Mouse (Mus musculus): ENCODE measurements around the gene Scube1. TPM values are rescaled to one million over a fixed set of nuclear protein-coding genes. Genes with fewer than 3 reads are reported as not detected.

Gene Scube1
- polyA plus RNA-seq, 1 experiment from 2014 or later: 32.9 TPM

DNA sequence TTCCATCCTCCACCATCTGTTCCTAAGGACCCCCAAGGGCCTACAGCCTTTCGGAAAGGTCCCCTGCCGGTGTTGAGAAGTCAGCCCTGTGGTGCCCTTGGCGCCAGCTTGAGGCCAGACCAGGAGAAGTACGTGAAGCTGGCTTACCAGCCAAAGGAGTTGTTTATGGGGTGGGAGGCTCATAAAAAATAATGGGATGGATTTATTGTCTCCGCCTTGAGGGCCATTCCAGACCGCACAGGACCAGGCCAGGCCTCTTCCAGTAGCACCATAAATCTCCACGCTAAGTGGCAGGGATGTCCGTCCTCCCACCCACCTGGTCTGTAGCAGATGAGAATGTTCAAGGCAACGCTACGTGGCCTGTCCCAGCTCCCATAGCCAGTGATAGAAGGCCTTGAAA, 58.4 kb downstream of the Scube1 start:
- Histone ChIP-seq H3K4me2 (ENCODE audit: low read depth) (no peak overlapping the region), H3K4me3 (ENCODE audit: low read depth, low read length) (no peak overlapping the region), H3K27me3 (ENCODE audit: control insufficient read depth, insufficient read depth, low read length) (no peaks in the 10 kb centered on the region), H3K9me3 (ENCODE audit: control insufficient read depth, low read length) (no peaks in the 10 kb centered on the region), H3K27ac (ENCODE audit: low read depth, low read length) (no peak overlapping the region), H3K9ac (ENCODE audit: low read length) (no peak overlapping the region), H3K36me3 (ENCODE audit: control insufficient read depth, insufficient read depth, low read length) (no peaks in the 10 kb centered on the region), H3K4me1 (ENCODE audit: control insufficient read depth, insufficient read depth, low read length) (peaks cover 28% of the 10 kb centered on the region)
- ATAC-seq (ENCODE audit: insufficient read depth, low FRiP score, low TSS enrichment) (0 out of 2 replicates have a peak, but pooled peaks have one; percentile 50), DNase-seq (ENCODE audit: low spot score) (no peak)
- 30% methylated on average over 10 of the region's 10 CpGs for WGBS

DNA sequence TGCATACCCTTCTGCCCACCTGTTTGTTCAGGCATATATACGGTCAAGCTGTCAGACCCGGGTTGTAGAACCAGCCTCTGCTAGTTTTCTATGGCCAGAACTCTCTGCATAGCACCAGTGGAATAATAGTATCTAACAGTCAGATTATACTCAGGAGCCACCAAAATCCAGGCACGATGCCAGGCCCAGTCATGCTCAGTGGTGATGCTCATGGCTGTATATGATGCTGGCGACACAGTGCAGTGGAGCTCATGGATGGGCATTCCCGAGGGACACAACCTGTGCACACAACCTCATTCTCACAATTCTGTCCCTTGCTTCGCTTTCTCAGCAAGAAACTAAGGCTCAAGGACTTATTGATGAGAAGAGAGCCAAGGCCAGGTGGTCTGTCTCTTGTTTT, 58.8 kb downstream of the Scube1 start:
- DNase-seq (ENCODE audit: low spot score) (no peak), ATAC-seq (ENCODE audit: insufficient read depth, low FRiP score, low TSS enrichment) (no peak)
- Histone ChIP-seq H3K27ac (ENCODE audit: low read depth, low read length) (no peak overlapping the region), H3K9me3 (ENCODE audit: control insufficient read depth, low read length) (no peaks in the 10 kb centered on the region), H3K27me3 (ENCODE audit: control insufficient read depth, insufficient read depth, low read length) (no peaks in the 10 kb centered on the region), H3K4me2 (ENCODE audit: low read depth) (no peak overlapping the region), H3K4me1 (ENCODE audit: control insufficient read depth, insufficient read depth, low read length) (peaks cover 28% of the 10 kb centered on the region), H3K36me3 (ENCODE audit: control insufficient read depth, insufficient read depth, low read length) (no peaks in the 10 kb centered on the region), H3K4me3 (ENCODE audit: low read depth, low read length) (no peak overlapping the region), H3K9ac (ENCODE audit: low read length) (no peak overlapping the region)
- WGBS: 69% methylated on average over 6 of the region's 6 CpGs

DNA sequence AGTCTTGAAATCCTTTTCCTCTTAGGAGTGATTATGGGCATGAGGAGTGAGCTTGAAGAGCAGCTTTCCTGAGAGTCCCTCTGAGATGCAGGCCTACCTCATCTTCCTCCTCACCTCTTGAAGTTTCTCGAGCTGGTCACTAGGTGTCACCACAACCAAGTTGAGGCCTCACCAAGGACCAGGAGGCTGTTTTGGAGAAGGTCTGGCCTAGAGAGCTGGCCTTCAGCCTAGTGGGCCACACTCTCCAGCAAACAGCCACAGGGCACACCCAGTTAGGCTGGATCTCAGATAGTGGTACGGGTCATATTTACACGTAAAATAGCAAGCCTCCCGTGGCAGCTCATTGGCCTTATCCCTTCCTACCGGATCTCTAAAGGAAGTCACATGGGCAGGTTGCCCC, 60.1 kb downstream of the Scube1 start:
- no peaks in the 10 kb centered on the region for H3K9me3 ChIP-seq (ENCODE audit: control insufficient read depth, low read length)
- H3K36me3 ChIP-seq (ENCODE audit: control insufficient read depth, insufficient read depth, low read length): no peaks in the 10 kb centered on the region
- H3K27ac ChIP-seq (ENCODE audit: low read depth, low read length): no peak overlapping the region
- 61% methylated on average over 5 of the region's 5 CpGs for WGBS
- peaks cover 28% of the 10 kb centered on the region for H3K4me1 ChIP-seq (ENCODE audit: control insufficient read depth, insufficient read depth, low read length)
- DNase-seq (ENCODE audit: low spot score): peak; percentile 59
- H3K4me3 ChIP-seq (ENCODE audit: low read depth, low read length): no peak overlapping the region
- no peak overlapping the region for H3K9ac ChIP-seq (ENCODE audit: low read length)
- H3K4me2 ChIP-seq (ENCODE audit: low read depth): no peak overlapping the region
- H3K27me3 ChIP-seq (ENCODE audit: control insufficient read depth, insufficient read depth, low read length): no peaks in the 10 kb centered on the region
- ATAC-seq (ENCODE audit: insufficient read depth, low FRiP score, low TSS enrichment): no peak

DNA sequence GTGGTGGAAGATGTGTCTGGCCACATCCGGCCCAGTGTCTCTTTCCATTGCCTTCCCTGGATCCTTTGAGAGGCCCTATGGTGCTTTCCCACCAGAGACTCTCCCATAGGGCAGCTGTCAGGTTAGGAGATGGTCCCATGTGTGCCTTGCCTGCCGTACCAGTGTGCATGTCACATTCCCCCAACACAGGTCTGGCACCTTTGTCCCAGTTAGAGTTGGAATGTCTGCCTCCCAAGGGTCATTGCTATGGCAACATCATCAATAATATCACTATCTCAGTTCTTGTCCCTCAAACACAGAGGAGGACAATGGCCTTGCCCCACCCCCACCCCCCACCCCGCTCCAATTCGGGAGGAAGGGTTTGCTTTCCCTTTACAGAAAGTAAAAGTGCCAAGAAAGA, 61.8 kb downstream of the Scube1 start:
- no peak overlapping the region for H3K27ac ChIP-seq (ENCODE audit: low read depth, low read length)
- no peaks in the 10 kb centered on the region for H3K9me3 ChIP-seq (ENCODE audit: control insufficient read depth, low read length)
- DNase-seq (ENCODE audit: low spot score): no peak
- H3K27me3 ChIP-seq (ENCODE audit: control insufficient read depth, insufficient read depth, low read length): no peaks in the 10 kb centered on the region
- no peak overlapping the region for H3K9ac ChIP-seq (ENCODE audit: low read length)
- no peak for ATAC-seq (ENCODE audit: insufficient read depth, low FRiP score, low TSS enrichment)
- peaks cover 28% of the 10 kb centered on the region for H3K4me1 ChIP-seq (ENCODE audit: control insufficient read depth, insufficient read depth, low read length)
- H3K36me3 ChIP-seq (ENCODE audit: control insufficient read depth, insufficient read depth, low read length): no peaks in the 10 kb centered on the region
- H3K4me3 ChIP-seq (ENCODE audit: low read depth, low read length): no peak overlapping the region
- no peak overlapping the region for H3K4me2 ChIP-seq (ENCODE audit: low read depth)
- 41% methylated on average over 4 of the region's 4 CpGs for WGBS

DNA sequence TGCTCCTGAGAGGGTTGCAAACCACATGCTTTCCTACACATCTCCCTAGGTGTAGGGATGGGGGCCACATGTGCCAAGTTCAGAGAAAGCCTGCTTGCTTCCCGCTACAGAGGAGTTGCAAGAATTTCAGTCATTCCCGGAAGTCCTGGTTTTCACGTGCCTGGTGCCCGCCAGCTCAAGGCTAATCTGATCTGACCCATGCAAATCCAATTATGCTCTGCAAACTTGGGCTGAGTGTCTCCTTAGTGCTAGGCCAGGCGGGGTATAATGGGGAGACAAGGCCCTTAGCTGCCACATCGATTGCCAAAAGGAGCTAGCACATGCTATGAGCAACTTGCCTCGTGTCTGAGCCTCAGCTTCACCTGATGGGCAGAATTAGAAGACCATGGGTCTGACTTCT, 62.7 kb downstream of the Scube1 start:
- no peak for ATAC-seq (ENCODE audit: insufficient read depth, low FRiP score, low TSS enrichment)
- Histone ChIP-seq H3K36me3 (ENCODE audit: control insufficient read depth, insufficient read depth, low read length) (no peaks in the 10 kb centered on the region), H3K4me3 (ENCODE audit: low read depth, low read length) (no peak overlapping the region), H3K9me3 (ENCODE audit: control insufficient read depth, low read length) (no peaks in the 10 kb centered on the region), H3K27ac (ENCODE audit: low read depth, low read length) (no peak overlapping the region), H3K9ac (ENCODE audit: low read length) (no peak overlapping the region), H3K4me2 (ENCODE audit: low read depth) (no peak overlapping the region), H3K4me1 (ENCODE audit: control insufficient read depth, insufficient read depth, low read length) (peaks cover 21% of the 10 kb centered on the region), H3K27me3 (ENCODE audit: control insufficient read depth, insufficient read depth, low read length) (no peaks in the 10 kb centered on the region)
- 67% methylated on average over 7 of the region's 7 CpGs for WGBS
- DNase-seq (ENCODE audit: low spot score): no peak

DNA sequence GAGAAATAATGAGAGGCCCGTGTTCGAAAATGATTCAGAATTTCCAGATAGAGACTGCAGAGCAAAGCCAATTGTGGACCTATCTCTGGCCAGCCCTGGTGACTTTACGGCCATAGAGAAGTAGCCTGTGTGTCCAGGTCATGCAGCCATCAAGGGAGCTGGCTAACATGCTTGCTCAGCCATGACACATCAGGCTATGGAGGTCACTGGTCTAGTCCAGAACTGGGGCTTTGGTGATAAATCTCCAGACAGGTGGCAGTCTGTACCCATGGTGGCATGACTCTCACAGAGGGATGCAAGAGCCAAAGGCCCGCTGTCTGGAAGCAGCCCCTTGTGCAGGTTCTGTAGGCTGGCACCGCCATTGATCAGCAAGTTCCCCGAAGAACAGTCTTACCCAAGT, 82.3 kb downstream of the Scube1 start:
- Histone ChIP-seq H3K4me2 (ENCODE audit: low read depth) (no peak overlapping the region), H3K4me3 (ENCODE audit: low read depth, low read length) (no peak overlapping the region), H3K27me3 (ENCODE audit: control insufficient read depth, insufficient read depth, low read length) (no peaks in the 10 kb centered on the region), H3K9ac (ENCODE audit: low read length) (no peak overlapping the region), H3K27ac (ENCODE audit: low read depth, low read length) (no peak overlapping the region), H3K36me3 (ENCODE audit: control insufficient read depth, insufficient read depth, low read length) (no peaks in the 10 kb centered on the region), H3K4me1 (ENCODE audit: control insufficient read depth, insufficient read depth, low read length) (peaks cover 12% of the 10 kb centered on the region), H3K9me3 (ENCODE audit: control insufficient read depth, low read length) (no peaks in the 10 kb centered on the region)
- ATAC-seq (ENCODE audit: insufficient read depth, low FRiP score, low TSS enrichment) (no peak), DNase-seq (ENCODE audit: low spot score) (no peak)
- WGBS: 96% methylated on average over 6 of the region's 6 CpGs

DNA sequence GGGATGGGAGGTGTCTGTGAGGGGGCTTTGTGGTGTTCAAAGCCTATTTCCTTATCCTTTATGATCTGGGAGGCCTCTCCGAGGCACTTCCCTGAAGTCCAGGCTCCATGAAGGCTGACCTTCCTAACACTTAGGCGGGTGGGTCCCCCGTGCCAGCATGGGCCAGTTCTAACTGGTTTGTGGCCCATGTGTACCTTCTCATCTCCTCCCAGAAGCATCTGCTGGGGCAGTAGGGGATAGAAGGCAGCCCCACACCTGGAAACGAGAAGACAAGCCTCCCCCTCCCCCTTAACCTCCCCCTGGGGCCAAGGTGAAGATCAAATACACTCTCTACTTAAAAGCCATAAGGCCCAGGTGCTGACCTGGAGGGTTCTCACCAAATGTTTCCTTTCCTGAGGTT, 84.6 kb downstream of the Scube1 start:
- Histone ChIP-seq H3K27me3 (ENCODE audit: control insufficient read depth, insufficient read depth, low read length) (no peaks in the 10 kb centered on the region), H3K9ac (ENCODE audit: low read length) (no peak overlapping the region), H3K4me3 (ENCODE audit: low read depth, low read length) (no peak overlapping the region), H3K9me3 (ENCODE audit: control insufficient read depth, low read length) (no peaks in the 10 kb centered on the region), H3K27ac (ENCODE audit: low read depth, low read length) (no peak overlapping the region), H3K36me3 (ENCODE audit: control insufficient read depth, insufficient read depth, low read length) (no peaks in the 10 kb centered on the region; the same call in 1 of the 2 replicates), H3K4me1 (ENCODE audit: control insufficient read depth, insufficient read depth, low read length) (peaks cover 11% of the 10 kb centered on the region), H3K4me2 (ENCODE audit: low read depth) (no peak overlapping the region)
- ATAC-seq (ENCODE audit: insufficient read depth, low FRiP score, low TSS enrichment): no peak
- WGBS: 54% methylated on average over 4 of the region's 4 CpGs
- no peak for DNase-seq (ENCODE audit: low spot score)

DNA sequence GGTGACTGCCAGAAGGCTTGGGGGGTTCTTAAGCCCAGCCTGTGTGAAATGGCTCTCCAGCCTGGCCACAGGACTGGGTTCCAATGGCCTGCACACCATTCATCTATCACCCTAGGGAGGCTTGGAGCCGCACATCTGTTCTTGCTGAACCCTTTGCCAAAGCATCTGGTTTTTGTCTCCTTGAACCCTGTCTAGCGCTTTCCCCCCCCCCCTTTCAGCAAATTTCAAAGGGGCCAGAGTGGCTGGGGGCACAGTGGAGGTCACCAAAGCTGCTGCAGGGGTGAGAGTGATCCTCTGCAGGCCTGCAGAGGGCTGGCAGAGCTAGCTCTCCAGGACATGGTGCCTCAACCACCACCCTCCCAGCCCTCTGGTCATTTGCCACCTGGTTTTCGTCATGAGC, 85.7 kb downstream of the Scube1 start:
- Histone ChIP-seq H3K36me3 (ENCODE audit: control insufficient read depth, insufficient read depth, low read length) (no peaks in the 10 kb centered on the region; the same call in 1 of the 2 replicates), H3K4me1 (ENCODE audit: control insufficient read depth, insufficient read depth, low read length) (peaks cover 9% of the 10 kb centered on the region; the same call in 1 of the 2 replicates), H3K4me3 (ENCODE audit: low read depth, low read length) (no peak overlapping the region), H3K27me3 (ENCODE audit: control insufficient read depth, insufficient read depth, low read length) (no peaks in the 10 kb centered on the region), H3K9me3 (ENCODE audit: control insufficient read depth, low read length) (no peaks in the 10 kb centered on the region), H3K4me2 (ENCODE audit: low read depth) (no peak overlapping the region), H3K9ac (ENCODE audit: low read length) (no peak overlapping the region), H3K27ac (ENCODE audit: low read depth, low read length) (no peak overlapping the region)
- 40% methylated on average over 3 of the region's 3 CpGs for WGBS
- no peak for DNase-seq (ENCODE audit: low spot score)
- ATAC-seq (ENCODE audit: insufficient read depth, low FRiP score, low TSS enrichment): no peak

DNA sequence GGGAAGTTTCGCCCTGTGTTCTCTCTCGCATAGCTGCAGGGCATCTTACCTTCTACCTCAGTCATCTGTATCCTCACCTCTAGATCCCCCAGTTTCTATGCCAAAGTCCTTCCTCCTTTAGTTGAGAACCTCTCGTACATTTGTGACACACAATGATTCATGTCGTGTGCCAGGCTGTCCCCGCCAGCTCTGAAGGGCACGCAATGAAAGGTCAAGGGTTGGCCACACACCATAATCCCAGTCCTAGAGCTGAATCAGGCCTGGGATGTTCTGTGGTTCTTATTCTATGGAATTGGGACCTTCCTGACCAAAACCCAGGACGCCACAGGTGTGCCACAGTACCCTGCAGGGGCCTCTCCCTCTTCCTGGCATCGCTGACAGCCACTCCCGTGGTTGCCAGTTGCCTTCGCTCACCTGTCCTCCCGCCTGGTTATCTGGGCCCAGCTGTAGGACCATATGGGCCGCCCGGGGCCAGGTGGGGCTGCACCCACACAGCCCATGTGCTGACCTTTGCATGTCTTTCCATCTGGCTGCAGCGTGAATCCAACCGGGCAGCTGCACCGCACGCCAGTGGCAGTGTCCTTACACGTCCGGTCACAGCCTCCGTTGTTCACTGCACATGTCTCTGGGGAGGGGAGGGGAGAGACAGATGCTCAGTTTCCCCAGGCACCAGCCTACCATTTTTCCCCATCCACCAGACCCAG, 86.5 kb downstream of the Scube1 start:
- DNase-seq (ENCODE audit: low spot score): no peak
- no peaks in the 10 kb centered on the region; the same call in 1 of the 2 replicates for H3K36me3 ChIP-seq (ENCODE audit: control insufficient read depth, insufficient read depth, low read length)
- no peak overlapping the region for H3K9ac ChIP-seq (ENCODE audit: low read length)
- no peak overlapping the region for H3K27ac ChIP-seq (ENCODE audit: low read depth, low read length)
- no peaks in the 10 kb centered on the region for H3K9me3 ChIP-seq (ENCODE audit: control insufficient read depth, low read length)
- H3K4me3 ChIP-seq (ENCODE audit: low read depth, low read length): no peak overlapping the region
- H3K4me1 ChIP-seq (ENCODE audit: control insufficient read depth, insufficient read depth, low read length): peaks cover 9% of the 10 kb centered on the region; the same call in 1 of the 2 replicates
- WGBS: 70% methylated on average over 20 of the region's 20 CpGs
- ATAC-seq (ENCODE audit: insufficient read depth, low FRiP score, low TSS enrichment): no peak
- no peaks in the 10 kb centered on the region for H3K27me3 ChIP-seq (ENCODE audit: control insufficient read depth, insufficient read depth, low read length)
- no peak overlapping the region for H3K4me2 ChIP-seq (ENCODE audit: low read depth)

Data from neural tube, embryonic 11.5 days (tissue).